Mouse (Mus musculus): Measurements from ENCODE around the gene Nceh1.
A peak's percentile ranks its signal among the peaks of the same experiment; 100 is the strongest.

- TF ChIP-seq CTCF (IDR thresholded peaks at IDR 0.05; ENCODE audit: insufficient read depth, low read length) (peak; percentile 72), POLR2A (IDR thresholded peaks at IDR 0.05; ENCODE audit: borderline replicate concordance, extremely low read depth, low read depth, low read length) (no peak)
Observed at GRCm38 (mm10) chr3:27270160-27270962, 87.6 kb downstream of the Nceh1 start.

Data from lung, adult 2 months (tissue).